26 mouse cellular contexts compared by ENCODE assay signal in genomic region chr10:62145957-62146356, GRCm38 (mm10). TPM values are rescaled to one million over a fixed set of nuclear protein-coding genes. Genes with fewer than 3 reads are reported as not detected.
A peak's percentile ranks its signal among the peaks of the same experiment; 100 is the strongest.
DNase-seq lines count a peak whose midpoint lies in the region; ATAC-seq and TF ChIP-seq lines count a peak whose summit lies in the region.
"Had no signal": no experiment of that assay in that cellular context is flagged by ENCODE, and none has a peak within 500 bp of the region (broad histone marks: within the 10 kb centered on the region; RNA-seq: fewer than 3 reads in every experiment).

No protein-coding gene starts in this region.

- peak; percentile 46 for DNase-seq in hindbrain, embryonic 11.5 days (ENCODE audit: low spot score)
- no peak for DNase-seq in hindbrain, embryonic 14.5 days (ENCODE audit: low spot score)
- peak; percentile 67 for DNase-seq in embryo, embryonic 10.5 days (ENCODE audit: low spot score)
- peak; percentile 29 for DNase-seq in embryo, embryonic 11.5 days (ENCODE audit: low read depth, low spot score)
- DNase-seq in thymus, postnatal 25 days = no peak
- DNase-seq in cerebellum, adult 2 months = no peak
- DNase-seq: adrenal gland, postnatal 25 days; cerebellum, adult 18-20 months; cerebellum, postnatal 10 days; gastrocnemius, postnatal 36 days; heart, adult 11 months; heart, postnatal 36 days had no signal

- no peak overlapping the region for H3K27ac ChIP-seq in hindbrain, embryonic 11.5 days (ENCODE audit: low read depth, low read length)
- no peak overlapping the region for H3K27ac ChIP-seq in hindbrain, embryonic 14.5 days
- no peak overlapping the region for H3K27ac ChIP-seq in neural tube, embryonic 12.5 days
- H3K27ac ChIP-seq in cerebellum, adult 2 months (ENCODE audit: insufficient read depth, low read length) = no peak overlapping the region
- H3K27ac ChIP-seq: embryonic facial prominence, embryonic 15.5 days; forebrain, embryonic 10.5 days; forebrain, embryonic 15.5 days; heart, embryonic 13.5 days; intestine, embryonic 15.5 days had no signal

- no peak for TF ChIP-seq CTCF in cerebellum, adult 2 months (IDR thresholded peaks at IDR 0.05; ENCODE audit: borderline replicate concordance, insufficient read depth, low read depth, low read length)

- ATAC-seq in hindbrain, embryonic 11.5 days (ENCODE audit: low FRiP score) = peak; percentile 59; the same call in 1 of the 2 replicates
- ATAC-seq in hindbrain, embryonic 14.5 days (ENCODE audit: low FRiP score) = no peak
- ATAC-seq in neural tube, embryonic 12.5 days (ENCODE audit: low FRiP score, low read depth) = peak; percentile 92
- no peak for ATAC-seq in megakaryocyte progenitor cell, adult 5-6 weeks (replicated peaks; ENCODE audit: poor library complexity)
- ATAC-seq: activated CD4-positive, CD25-positive, alpha-beta regulatory T cell, adult 4 months; forebrain, embryonic 15.5 days; intestine, embryonic 15.5 days; Patski had no signal

- H3K9me3 ChIP-seq in hindbrain, embryonic 11.5 days (ENCODE audit: control insufficient read depth, low read length) = no peaks in the 10 kb centered on the region
- no peaks in the 10 kb centered on the region for H3K9me3 ChIP-seq in hindbrain, embryonic 14.5 days (ENCODE audit: control insufficient read depth, low read length)
- no peaks in the 10 kb centered on the region for H3K9me3 ChIP-seq in neural tube, embryonic 12.5 days
- H3K9me3 ChIP-seq: embryonic facial prominence, embryonic 15.5 days; forebrain, embryonic 10.5 days; forebrain, embryonic 15.5 days; heart, embryonic 13.5 days; intestine, embryonic 15.5 days had no signal

- no peak overlapping the region for H3K4me2 ChIP-seq in hindbrain, embryonic 11.5 days (replicated peaks; ENCODE audit: low read depth, low read length)
- no peak overlapping the region for H3K4me2 ChIP-seq in hindbrain, embryonic 14.5 days (replicated peaks)
- H3K4me2 ChIP-seq in neural tube, embryonic 12.5 days (replicated peaks) = no peak overlapping the region
- H3K4me2 ChIP-seq: embryonic facial prominence, embryonic 15.5 days; forebrain, embryonic 15.5 days; heart, embryonic 13.5 days; intestine, embryonic 15.5 days had no signal

- TF ChIP-seq POLR2A in cerebellum, adult 2 months (IDR thresholded peaks at IDR 0.05; ENCODE audit: borderline replicate concordance, insufficient read depth, low read length) = no peak

- no peak overlapping the region for H3K4me3 ChIP-seq in hindbrain, embryonic 11.5 days (ENCODE audit: low read depth, low read length)
- H3K4me3 ChIP-seq in hindbrain, embryonic 14.5 days (replicated peaks; ENCODE audit: low read length) = no peak overlapping the region
- H3K4me3 ChIP-seq in neural tube, embryonic 12.5 days = no peak overlapping the region
- H3K4me3 ChIP-seq in cerebellum, adult 2 months (replicated peaks; ENCODE audit: insufficient read depth, low read depth, low read length) = no peak overlapping the region
- H3K4me3 ChIP-seq: embryonic facial prominence, embryonic 15.5 days; erythroblast, embryonic 14.5 days; forebrain, embryonic 10.5 days; forebrain, embryonic 15.5 days; heart, embryonic 13.5 days; intestine, embryonic 15.5 days had no signal

- peaks cover 29% of the 10 kb centered on the region for H3K27me3 ChIP-seq in hindbrain, embryonic 11.5 days (ENCODE audit: control insufficient read depth, insufficient read depth, low read length)
- H3K27me3 ChIP-seq in hindbrain, embryonic 14.5 days (ENCODE audit: control insufficient read depth, insufficient read depth, low read length) = peaks cover 45% of the 10 kb centered on the region
- H3K27me3 ChIP-seq in neural tube, embryonic 12.5 days (replicated peaks) = peaks cover 78% of the 10 kb centered on the region
- no peaks in the 10 kb centered on the region for H3K27me3 ChIP-seq in cerebellum, adult 2 months (ENCODE audit: control insufficient read depth, insufficient read depth, low read length)
- H3K27me3 ChIP-seq: embryonic facial prominence, embryonic 15.5 days; forebrain, embryonic 15.5 days; intestine, embryonic 15.5 days had no signal

- no peak overlapping the region for H3K9ac ChIP-seq in hindbrain, embryonic 11.5 days (ENCODE audit: low read depth, low read length)
- no peak overlapping the region for H3K9ac ChIP-seq in hindbrain, embryonic 14.5 days
- no peak overlapping the region for H3K9ac ChIP-seq in neural tube, embryonic 12.5 days
- H3K9ac ChIP-seq: embryonic facial prominence, embryonic 15.5 days; forebrain, embryonic 15.5 days; heart, embryonic 13.5 days; intestine, embryonic 15.5 days had no signal

- H3K4me1 ChIP-seq in hindbrain, embryonic 11.5 days (replicated peaks; ENCODE audit: control insufficient read depth, insufficient read depth, low read length) = no peaks in the 10 kb centered on the region
- H3K4me1 ChIP-seq in hindbrain, embryonic 14.5 days (replicated peaks; ENCODE audit: control insufficient read depth, insufficient read depth, low read length) = no peaks in the 10 kb centered on the region
- peaks cover 22% of the 10 kb centered on the region; the same call in 1 of the 2 replicates for H3K4me1 ChIP-seq in neural tube, embryonic 12.5 days
- peaks cover 17% of the 10 kb centered on the region for H3K4me1 ChIP-seq in cerebellum, adult 2 months (ENCODE audit: control insufficient read depth, insufficient read depth, low read length)
- H3K4me1 ChIP-seq: embryonic facial prominence, embryonic 15.5 days; forebrain, embryonic 15.5 days; heart, embryonic 13.5 days; intestine, embryonic 15.5 days had no signal

- WGBS in hindbrain, embryonic 11.5 days = 36% methylated on average over 5 of the region's 5 CpGs
- WGBS in hindbrain, embryonic 14.5 days = 19% methylated on average over 5 of the region's 5 CpGs
- WGBS in neural tube, embryonic 12.5 days = 22% methylated on average over 5 of the region's 5 CpGs
- WGBS in cerebellum, adult 2 months = 89% methylated on average over 5 of the region's 5 CpGs

- H3K36me3 ChIP-seq in hindbrain, embryonic 11.5 days (ENCODE audit: control insufficient read depth, insufficient read depth, low read length) = no peaks in the 10 kb centered on the region
- no peaks in the 10 kb centered on the region for H3K36me3 ChIP-seq in hindbrain, embryonic 14.5 days (replicated peaks; ENCODE audit: control insufficient read depth, insufficient read depth)
- H3K36me3 ChIP-seq in neural tube, embryonic 12.5 days = no peaks in the 10 kb centered on the region
- H3K36me3 ChIP-seq: embryonic facial prominence, embryonic 15.5 days; forebrain, embryonic 10.5 days; forebrain, embryonic 15.5 days; heart, embryonic 13.5 days; intestine, embryonic 15.5 days had no signal

RNA-seq across cellular contexts. Expression of gene Fam241b, which starts 2.2 kb away (rescaled TPM):
- 6.7 and 7.2 TPM in 2 replicates for polyA plus RNA-seq in hindbrain, embryonic 11.5 days (2014; fragmentation: Nextera tagmentation; extraction: Ambion mirVana)
- 41.6 TPM in 2 replicates for polyA plus RNA-seq in hindbrain, embryonic 14.5 days (2014; fragmentation: Nextera tagmentation; extraction: Ambion mirVana)
- polyA plus RNA-seq in neural tube, embryonic 12.5 days (2016; fragmentation: Nextera tagmentation; extraction: Ambion mirVana) = 48.4 and 56.5 TPM in 2 replicates
- polyA plus RNA-seq in cerebellum, adult 2 months (2012; rRNA removed) = 71.8 and 74.2 TPM in 2 replicates
- total RNA-seq in megakaryocyte progenitor cell, adult 5-6 weeks (2015) = not detected in 2 replicates
- total RNA-seq in megakaryocyte progenitor cell, adult 5-6 weeks (2017) = not detected in 2 replicates

RNA-seq across cellular contexts. Expression of gene Neurog3, which starts 13.1 kb away (rescaled TPM):
- polyA plus RNA-seq in hindbrain, embryonic 11.5 days (2014; fragmentation: Nextera tagmentation; extraction: Ambion mirVana) = 2.1 and 2.5 TPM in 2 replicates
- polyA plus RNA-seq in hindbrain, embryonic 14.5 days (2014; fragmentation: Nextera tagmentation; extraction: Ambion mirVana) = not detected in 2 replicates
- 7.5 and 10.9 TPM in 2 replicates for polyA plus RNA-seq in neural tube, embryonic 12.5 days (2016; fragmentation: Nextera tagmentation; extraction: Ambion mirVana)
- 0.13 and 0.18 TPM in 2 replicates for polyA plus RNA-seq in cerebellum, adult 2 months (2012; rRNA removed)
- not detected in 2 replicates for total RNA-seq in megakaryocyte progenitor cell, adult 5-6 weeks (2015)
- total RNA-seq in megakaryocyte progenitor cell, adult 5-6 weeks (2017) = not detected in 2 replicates
- total RNA-seq: adrenal gland, adult 18-20 months; adrenal gland, postnatal 25 days; CH12.LX; gastrocnemius, adult 8-10 months; gastrocnemius, postnatal 36 days; heart, postnatal 36 days had no signal
- polyA plus RNA-seq: activated CD4-positive, CD25-positive, alpha-beta regulatory T cell, adult 4 months; embryonic facial prominence, embryonic 15.5 days; erythroblast, embryonic 14.5 days; heart, embryonic 13.5 days; heart, postnatal 0 days; Patski had no signal

Comparison
In these comparisons a context has a peak if more than half of its experiments do, and no peak if none do; other contexts are left out.
1. ATAC-seq: peak in hindbrain, embryonic 11.5 days (single experiment) and neural tube, embryonic 12.5 days (single experiment); none in hindbrain, embryonic 14.5 days (single experiment) and megakaryocyte progenitor cell, adult 5-6 weeks (single experiment).
2. DNase-seq: peak in hindbrain, embryonic 11.5 days (single experiment), embryo, embryonic 10.5 days (single experiment) and embryo, embryonic 11.5 days (single experiment); none in hindbrain, embryonic 14.5 days (single experiment), thymus, postnatal 25 days (single experiment) and cerebellum, adult 2 months (0 of 2).